Mouse (Mus musculus): ENCODE results near the gene Calr4. TPM values are rescaled to one million over a fixed set of nuclear protein-coding genes. Genes with fewer than 3 reads are reported as not detected.

Gene Calr4
- polyA plus RNA-seq, 1 experiment = 0.34 TPM

DNA sequence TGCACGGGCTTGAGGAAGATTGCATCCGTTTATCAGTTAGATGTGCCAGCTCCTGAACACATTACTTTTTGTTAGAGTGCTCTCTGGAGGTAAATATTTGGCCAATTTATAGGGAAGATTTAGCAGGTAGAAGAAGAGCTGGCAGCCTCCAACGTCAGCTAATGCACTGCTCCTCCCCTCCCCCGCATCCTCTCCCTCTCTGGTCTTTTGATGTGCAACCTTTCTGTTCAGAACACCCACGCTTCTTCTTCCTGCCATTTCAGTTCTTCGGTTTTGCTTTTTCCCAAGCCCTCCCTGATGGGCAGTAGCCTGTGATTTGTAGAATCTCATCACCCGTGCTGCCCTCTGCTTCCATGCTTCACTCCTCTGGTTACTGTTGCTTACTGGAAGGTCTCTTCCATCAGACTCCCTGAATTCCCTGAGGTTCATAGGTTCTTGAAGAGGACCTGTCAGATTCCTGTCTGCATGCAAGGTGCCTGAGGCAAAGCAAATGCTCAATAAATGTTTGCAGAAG lies 4.5 kb upstream of the Calr4 start:
- peaks cover 5% of the 10 kb centered on the region for H3K4me1 ChIP-seq (ENCODE audit: control insufficient read depth, insufficient read depth, low read length)
- H3K27ac ChIP-seq (ENCODE audit: insufficient read depth, low read depth, low read length) = no peak overlapping the region
- H3K4me3 ChIP-seq (ENCODE audit: insufficient read depth, low read length) = no peak overlapping the region
- TF ChIP-seq CTCF (IDR thresholded peaks at IDR 0.05; ENCODE audit: low read depth, low read length) = no peak
- TF ChIP-seq POLR2A (IDR thresholded peaks at IDR 0.05; ENCODE audit: borderline replicate concordance, low read depth, low read length) = no peak

DNA sequence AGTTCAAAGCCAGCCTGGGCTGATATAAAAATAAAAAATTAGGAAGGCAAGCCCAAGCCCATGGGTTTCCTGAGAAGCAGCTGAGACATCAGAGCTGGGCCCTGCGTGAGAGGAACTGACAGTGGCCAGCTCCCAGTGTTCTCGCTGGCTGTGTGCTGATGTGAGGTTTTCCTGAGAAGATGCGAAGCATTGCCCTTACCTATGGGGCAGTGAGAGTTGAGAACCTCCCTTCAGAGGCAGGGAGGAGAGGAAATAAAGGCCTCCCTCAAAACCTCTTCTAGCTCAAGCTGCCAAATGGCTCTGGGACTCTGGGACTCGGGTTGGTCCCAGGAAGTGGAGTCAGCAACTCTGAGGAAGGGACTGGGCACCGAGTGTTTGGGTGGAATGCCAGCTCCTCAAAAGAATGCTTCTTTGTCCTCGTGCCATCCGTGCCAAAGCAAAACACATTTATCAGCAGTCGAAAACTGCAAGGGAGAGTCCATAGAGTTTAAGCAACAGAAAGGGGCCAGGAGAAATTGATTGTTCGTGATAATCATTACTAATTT lies 593 bp downstream of the Calr4 start:
- Histone ChIP-seq H3K27ac (ENCODE audit: insufficient read depth, low read depth, low read length) (no peak overlapping the region), H3K4me3 (ENCODE audit: insufficient read depth, low read length) (no peak overlapping the region), H3K4me1 (ENCODE audit: control insufficient read depth, insufficient read depth, low read length) (peaks cover 4% of the 10 kb centered on the region; the same call in 1 of the 2 replicates)
- TF ChIP-seq CTCF (IDR thresholded peaks at IDR 0.05; ENCODE audit: low read depth, low read length) = no peak

DNA sequence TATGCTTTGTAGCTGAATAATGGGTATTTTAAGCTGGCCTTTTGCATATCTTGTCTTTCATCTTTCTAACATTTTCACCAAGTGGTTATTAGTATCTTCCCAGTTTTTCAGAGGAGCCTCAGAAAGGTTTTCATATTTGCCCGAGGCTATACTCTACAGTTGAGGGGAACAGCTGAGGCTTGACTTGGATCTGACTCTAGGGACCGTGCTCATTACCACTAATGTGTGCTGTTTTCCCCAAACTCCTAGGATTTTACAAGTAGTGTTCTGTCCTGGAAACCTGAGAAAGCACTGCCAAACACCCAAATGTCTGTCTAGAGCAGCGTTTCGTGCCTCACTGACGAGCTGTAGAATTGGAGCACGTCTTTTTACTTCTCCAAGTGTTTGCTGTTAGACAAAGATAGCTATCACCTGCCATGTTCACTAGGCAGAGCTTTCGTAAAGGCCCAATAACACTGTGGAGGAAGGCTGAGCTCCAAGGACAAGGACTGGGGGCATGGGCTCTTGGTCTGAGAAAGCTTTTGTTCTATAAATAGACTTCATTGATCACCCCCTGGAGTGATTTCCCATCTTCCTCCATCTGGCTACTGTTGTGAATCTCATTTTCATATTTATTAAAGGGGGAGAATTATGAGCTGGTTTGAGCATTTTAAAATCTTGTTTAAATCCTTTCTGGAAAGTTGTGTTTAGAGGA lies 2.0 kb downstream of the Calr4 start:
- TF ChIP-seq CTCF (IDR thresholded peaks at IDR 0.05; ENCODE audit: low read depth, low read length) = no peak
- no peak for TF ChIP-seq POLR2A (IDR thresholded peaks at IDR 0.05; ENCODE audit: borderline replicate concordance, low read depth, low read length)

DNA sequence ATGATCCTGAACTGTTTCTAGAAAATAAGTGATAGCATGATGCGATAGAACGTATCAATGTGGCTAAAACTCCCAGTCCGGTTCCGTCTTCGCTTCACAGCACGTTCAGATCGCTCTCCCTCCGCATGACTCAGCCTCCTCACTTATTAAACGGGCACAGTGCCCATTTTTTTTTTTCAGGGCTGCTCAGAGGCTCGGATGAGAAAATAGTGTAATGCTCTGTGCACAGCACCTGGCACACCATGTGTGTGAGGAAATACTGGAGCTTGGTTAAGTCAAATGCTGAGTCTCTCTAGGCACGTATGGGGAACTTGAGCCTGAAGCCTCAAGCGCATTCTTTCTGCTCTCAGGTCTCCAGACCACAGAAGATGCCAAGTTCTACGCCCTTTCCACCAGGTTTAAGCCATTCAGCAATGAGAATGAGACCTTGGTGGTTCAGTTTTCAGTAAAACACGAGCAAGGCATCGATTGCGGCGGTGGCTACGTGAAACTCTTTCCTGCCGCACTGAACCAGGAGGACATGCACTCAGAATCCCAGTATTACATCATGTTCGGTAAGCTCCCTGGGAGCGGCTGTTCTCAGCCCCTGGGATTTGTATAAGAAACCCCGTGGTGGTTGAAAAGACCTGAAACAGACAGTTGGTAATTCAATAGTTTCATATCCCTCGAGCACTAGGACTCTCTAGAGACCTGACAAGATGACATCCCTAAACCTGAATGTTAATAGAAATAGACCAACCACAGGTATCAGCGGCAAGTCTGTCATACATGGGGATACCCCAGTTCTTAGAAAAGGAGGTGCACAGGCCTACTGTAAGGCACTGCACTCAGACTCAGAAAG lies 4.4 kb downstream of the Calr4 start:
- no peak overlapping the region for H3K27ac ChIP-seq (ENCODE audit: insufficient read depth, low read depth, low read length)
- H3K4me1 ChIP-seq (ENCODE audit: control insufficient read depth, insufficient read depth, low read length) = peaks cover 8% of the 10 kb centered on the region
- no peak for TF ChIP-seq POLR2A (IDR thresholded peaks at IDR 0.05; ENCODE audit: borderline replicate concordance, low read depth, low read length)
- no peak overlapping the region for H3K4me3 ChIP-seq (ENCODE audit: insufficient read depth, low read length)

More for the DNA sequence above, 2.0 kb downstream of the Calr4 start:
- H3K27ac ChIP-seq (ENCODE audit: insufficient read depth, low read depth, low read length) = no peak overlapping the region
- H3K4me3 ChIP-seq (ENCODE audit: insufficient read depth, low read length) = no peak overlapping the region
- peaks cover 5% of the 10 kb centered on the region; the same call in 1 of the 2 replicates for H3K4me1 ChIP-seq (ENCODE audit: control insufficient read depth, insufficient read depth, low read length)

DNA sequence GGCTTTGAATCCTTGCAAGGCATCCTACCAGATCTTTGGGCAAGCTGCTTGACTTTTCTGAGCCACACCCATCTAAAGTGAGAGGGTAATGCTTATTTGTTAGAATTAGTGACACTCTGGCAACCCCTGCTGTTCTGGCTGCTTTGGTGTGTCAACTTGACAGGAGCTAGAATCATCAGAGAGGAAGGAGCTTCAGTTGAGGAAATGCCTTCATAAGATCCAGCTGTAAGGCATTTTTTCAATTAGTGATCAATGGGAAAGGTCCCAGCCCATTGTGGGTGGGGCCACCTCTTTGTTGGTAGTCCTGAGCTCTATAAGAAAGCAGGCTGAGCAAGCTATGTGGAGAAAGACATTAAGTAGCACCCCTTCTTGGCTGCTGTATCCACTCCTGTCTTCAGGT lies 6.9 kb downstream of the Calr4 start:
- TF ChIP-seq CTCF (IDR thresholded peaks at IDR 0.05; ENCODE audit: low read depth, low read length) = no peak
- Histone ChIP-seq H3K27ac (ENCODE audit: insufficient read depth, low read depth, low read length) (no peak overlapping the region), H3K4me1 (ENCODE audit: control insufficient read depth, insufficient read depth, low read length) (peaks cover 15% of the 10 kb centered on the region), H3K4me3 (ENCODE audit: insufficient read depth, low read length) (no peak overlapping the region)

DNA sequence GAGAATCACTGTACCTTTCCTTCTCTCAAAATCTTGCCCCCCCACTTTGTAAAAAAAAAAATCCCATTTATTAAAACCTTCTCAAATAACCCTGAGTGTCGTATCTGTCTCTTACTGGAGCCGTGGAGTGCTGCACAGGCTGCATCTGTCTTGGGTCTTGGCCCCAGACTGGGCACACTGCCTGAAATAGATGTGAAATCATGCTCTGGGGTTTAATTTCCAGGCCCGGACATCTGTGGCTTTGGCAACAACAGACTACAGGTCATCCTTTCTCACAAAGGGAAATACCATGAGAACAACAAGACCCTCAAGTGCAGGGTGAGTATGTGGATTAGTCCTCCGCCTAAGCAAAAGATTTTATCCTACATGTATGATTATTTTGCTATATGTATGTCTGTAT lies 7.6 kb downstream of the Calr4 start:
- no peak overlapping the region for H3K4me3 ChIP-seq (ENCODE audit: insufficient read depth, low read length)
- peaks cover 15% of the 10 kb centered on the region for H3K4me1 ChIP-seq (ENCODE audit: control insufficient read depth, insufficient read depth, low read length)
- no peak overlapping the region for H3K27ac ChIP-seq (ENCODE audit: insufficient read depth, low read depth, low read length)
- TF ChIP-seq POLR2A (IDR thresholded peaks at IDR 0.05; ENCODE audit: borderline replicate concordance, low read depth, low read length) (no peak), CTCF (IDR thresholded peaks at IDR 0.05; ENCODE audit: low read depth, low read length) (no peak)

DNA sequence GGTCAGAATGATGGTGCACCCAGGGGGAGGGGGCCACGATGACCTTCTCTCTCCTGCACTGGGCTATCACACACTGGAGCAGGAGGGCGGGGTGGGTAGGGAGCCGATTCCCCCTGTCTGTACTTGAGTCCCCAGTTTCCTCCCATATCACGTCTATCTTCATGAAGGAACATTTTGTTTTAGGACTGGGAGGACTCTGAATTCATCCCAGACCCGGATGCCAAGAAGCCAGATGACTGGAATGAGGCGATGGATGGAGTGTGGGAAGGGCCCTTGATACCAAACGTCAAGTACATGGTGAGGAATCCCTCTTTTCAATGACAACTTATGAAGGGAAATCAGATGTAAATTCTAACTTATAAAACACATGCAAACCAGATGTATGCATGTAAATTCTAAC lies 10.2 kb downstream of the Calr4 start:
- H3K4me3 ChIP-seq (ENCODE audit: insufficient read depth, low read length) = no peak overlapping the region
- H3K4me1 ChIP-seq (ENCODE audit: control insufficient read depth, insufficient read depth, low read length) = peaks cover 15% of the 10 kb centered on the region
- TF ChIP-seq CTCF (IDR thresholded peaks at IDR 0.05; ENCODE audit: low read depth, low read length) (no peak), POLR2A (IDR thresholded peaks at IDR 0.05; ENCODE audit: borderline replicate concordance, low read depth, low read length) (no peak)
- no peak overlapping the region for H3K27ac ChIP-seq (ENCODE audit: insufficient read depth, low read depth, low read length)

DNA sequence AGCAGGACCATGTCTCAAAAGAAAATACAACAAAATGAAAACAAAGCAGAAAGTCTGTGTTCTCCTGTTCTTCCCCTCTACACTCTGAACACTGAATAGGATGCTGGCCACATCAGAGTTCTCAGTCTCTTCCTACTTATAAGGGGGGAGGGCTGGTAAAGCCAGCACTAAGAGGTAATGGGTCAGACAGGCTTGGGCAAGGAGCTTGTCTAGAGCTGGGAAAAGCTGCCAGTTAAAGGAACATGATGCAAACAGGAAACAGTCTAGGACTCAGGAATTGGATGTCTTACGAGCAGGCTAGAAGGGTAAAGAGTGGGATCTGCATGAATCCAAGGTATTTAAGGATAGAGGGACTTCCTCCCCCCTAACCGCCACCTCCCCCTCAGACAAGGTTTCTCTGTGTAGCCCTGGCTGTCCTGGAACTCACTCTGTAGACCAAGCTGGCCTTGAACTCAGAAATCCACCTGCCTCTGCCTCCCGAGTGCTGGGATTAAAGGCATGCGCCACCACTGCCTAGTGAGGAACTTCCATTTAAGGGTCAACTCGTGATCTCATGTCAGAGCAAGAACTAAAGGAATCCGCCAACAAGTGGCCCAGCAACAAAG lies 10.8 kb downstream of the Calr4 start:
- TF ChIP-seq POLR2A (IDR thresholded peaks at IDR 0.05; ENCODE audit: borderline replicate concordance, low read depth, low read length) (no peak), CTCF (IDR thresholded peaks at IDR 0.05; ENCODE audit: low read depth, low read length) (no peak)
- Histone ChIP-seq H3K4me1 (ENCODE audit: control insufficient read depth, insufficient read depth, low read length) (peaks cover 15% of the 10 kb centered on the region), H3K27ac (ENCODE audit: insufficient read depth, low read depth, low read length) (no peak overlapping the region), H3K4me3 (ENCODE audit: insufficient read depth, low read length) (no peak overlapping the region)

DNA sequence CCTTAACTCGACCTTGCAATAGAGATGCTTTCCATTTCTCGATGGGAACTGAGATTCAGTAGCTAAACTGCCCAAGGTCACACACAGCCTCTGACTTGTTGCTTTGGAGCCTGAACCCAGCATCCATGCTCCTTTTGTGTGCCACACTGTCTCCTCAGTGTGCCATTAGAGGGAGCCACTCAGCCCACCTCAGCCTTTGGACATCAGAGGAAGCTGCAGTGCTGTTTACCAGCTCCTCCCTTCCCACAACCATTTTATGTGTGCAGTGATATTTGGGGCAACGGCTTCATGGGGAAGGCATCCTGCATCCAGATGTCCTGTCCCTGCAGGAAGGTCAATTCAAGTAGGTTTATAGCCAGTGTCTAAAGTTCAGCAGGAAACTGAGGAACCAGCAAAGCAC lies 17.3 kb downstream of the Calr4 start:
- no peak overlapping the region for H3K27ac ChIP-seq (ENCODE audit: insufficient read depth, low read depth, low read length)
- no peak for TF ChIP-seq POLR2A (IDR thresholded peaks at IDR 0.05; ENCODE audit: borderline replicate concordance, low read depth, low read length)
- peak; percentile 54 for TF ChIP-seq CTCF (IDR thresholded peaks at IDR 0.05; ENCODE audit: low read depth, low read length)
- H3K4me1 ChIP-seq (ENCODE audit: control insufficient read depth, insufficient read depth, low read length) = peaks cover 23% of the 10 kb centered on the region
- H3K4me3 ChIP-seq (ENCODE audit: insufficient read depth, low read length) = no peak overlapping the region
